Mouse (Mus musculus): Measurements from ENCODE around the gene Dgki. TPM values are rescaled to one million over a fixed set of nuclear protein-coding genes. Genes with fewer than 3 reads are reported as not detected.
A peak's percentile ranks its signal among the peaks of the same experiment; 100 is the strongest.

Dgki gene
- polyA plus RNA-seq, 1 experiment from 2014 or later, result 0.92 TPM

DNA sequence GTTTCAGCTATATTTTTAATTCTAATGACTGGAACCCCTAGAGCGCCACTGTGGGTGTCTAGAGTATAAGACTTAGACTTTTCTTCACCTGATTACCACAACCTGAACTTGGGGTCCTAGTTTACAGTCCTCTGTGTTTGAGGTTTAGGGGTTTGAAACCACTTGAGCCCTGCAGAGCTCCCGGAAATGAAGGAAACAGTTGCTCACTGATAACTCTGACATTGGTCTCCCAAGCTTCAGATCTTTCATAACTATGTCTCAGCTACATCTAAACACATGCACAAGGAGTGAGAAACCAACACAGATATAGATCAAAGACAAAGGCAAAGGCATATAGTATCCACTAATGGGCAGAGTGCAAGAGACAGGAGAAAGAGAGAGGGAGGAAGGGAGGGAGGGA, 271.7 kb downstream of the Dgki start:
- no peak overlapping the region for H3K4me2 ChIP-seq
- no peak for ATAC-seq (ENCODE audit: insufficient number of reproducible peaks, low FRiP score, low TSS enrichment, low read depth)
- no peak overlapping the region for H3K9ac ChIP-seq
- H3K4me3 ChIP-seq, result no peak overlapping the region
- no peak overlapping the region for H3K27ac ChIP-seq
- WGBS, result 86% methylated on average over 2 of the region's 2 CpGs
- H3K36me3 ChIP-seq, result no peaks in the 10 kb centered on the region
- H3K4me1 ChIP-seq, result no peaks in the 10 kb centered on the region
- no peaks in the 10 kb centered on the region for H3K9me3 ChIP-seq
- H3K27me3 ChIP-seq, result no peaks in the 10 kb centered on the region

DNA sequence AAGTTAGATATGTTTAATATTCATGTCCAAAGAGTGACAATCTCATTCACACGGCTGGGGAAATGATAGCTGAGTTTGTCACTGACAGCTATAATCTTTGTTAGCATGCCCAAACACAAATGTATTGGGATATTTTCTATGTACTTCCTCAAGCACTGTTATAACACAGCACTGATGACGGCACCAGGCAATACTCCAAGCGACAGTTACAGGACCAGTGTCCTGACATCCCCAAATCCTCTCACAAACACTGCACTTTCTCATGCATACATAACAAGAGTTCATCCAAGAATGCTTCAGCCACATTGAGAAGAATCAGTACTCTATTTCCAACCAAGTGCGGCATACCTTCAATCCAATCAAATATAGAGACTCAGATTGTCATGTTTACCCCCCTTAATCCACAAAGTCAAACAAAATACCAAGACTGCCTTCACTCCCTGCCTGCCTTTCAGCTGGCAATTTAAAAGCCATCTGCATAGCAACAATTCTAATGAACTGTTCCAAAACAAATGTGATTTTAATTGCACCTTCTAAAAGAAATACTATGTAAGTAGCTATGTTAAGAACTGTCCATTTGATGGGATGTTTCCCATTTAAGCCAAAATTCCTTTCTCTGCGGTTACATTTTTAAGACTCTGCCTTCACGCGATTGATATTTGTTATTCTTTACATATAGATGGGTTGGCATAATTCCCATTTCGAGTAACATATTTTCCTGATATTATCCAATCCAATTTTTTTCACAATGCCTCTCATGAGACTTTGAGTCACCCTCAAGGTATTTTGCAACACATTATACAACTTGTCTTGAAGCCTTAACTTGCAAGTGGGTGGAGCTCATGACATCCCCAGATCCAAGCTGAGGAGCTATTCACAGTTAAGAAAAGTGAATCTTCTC, 273.4 kb downstream of the Dgki start:
- ATAC-seq (ENCODE audit: insufficient number of reproducible peaks, low FRiP score, low TSS enrichment, low read depth), result no peak
- Histone ChIP-seq H3K9ac (no peak overlapping the region), H3K27me3 (no peaks in the 10 kb centered on the region), H3K9me3 (no peaks in the 10 kb centered on the region), H3K27ac (no peak overlapping the region), H3K4me2 (no peak overlapping the region), H3K4me3 (no peak overlapping the region), H3K36me3 (no peaks in the 10 kb centered on the region), H3K4me1 (no peaks in the 10 kb centered on the region)
- WGBS, result 68% methylated on average over 8 of the region's 8 CpGs

DNA sequence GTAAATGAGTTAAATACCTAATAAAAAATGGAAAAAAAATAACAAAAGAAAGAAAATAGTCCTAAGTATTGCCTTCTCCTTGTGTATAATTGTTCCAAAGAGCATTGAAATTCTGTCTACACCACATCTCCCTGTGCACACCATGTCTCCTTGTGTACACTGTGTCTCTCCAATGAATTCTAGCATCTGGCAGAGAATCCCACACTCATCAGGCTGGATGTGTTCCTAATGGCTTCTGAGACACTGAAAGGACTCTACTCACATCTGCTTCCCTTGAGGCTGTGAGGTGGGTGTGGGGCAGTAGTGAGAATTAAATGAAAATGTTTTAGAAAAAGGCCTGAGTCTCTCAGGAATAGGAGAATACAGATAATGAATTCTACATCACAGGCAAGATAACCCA, 283.9 kb downstream of the Dgki start:
- Histone ChIP-seq H3K36me3 (no peaks in the 10 kb centered on the region), H3K4me1 (no peaks in the 10 kb centered on the region), H3K9me3 (no peaks in the 10 kb centered on the region), H3K4me2 (no peak overlapping the region), H3K27ac (no peak overlapping the region), H3K4me3 (no peak overlapping the region), H3K27me3 (no peaks in the 10 kb centered on the region), H3K9ac (no peak overlapping the region)
- ATAC-seq (ENCODE audit: insufficient number of reproducible peaks, low FRiP score, low TSS enrichment, low read depth), result no peak

DNA sequence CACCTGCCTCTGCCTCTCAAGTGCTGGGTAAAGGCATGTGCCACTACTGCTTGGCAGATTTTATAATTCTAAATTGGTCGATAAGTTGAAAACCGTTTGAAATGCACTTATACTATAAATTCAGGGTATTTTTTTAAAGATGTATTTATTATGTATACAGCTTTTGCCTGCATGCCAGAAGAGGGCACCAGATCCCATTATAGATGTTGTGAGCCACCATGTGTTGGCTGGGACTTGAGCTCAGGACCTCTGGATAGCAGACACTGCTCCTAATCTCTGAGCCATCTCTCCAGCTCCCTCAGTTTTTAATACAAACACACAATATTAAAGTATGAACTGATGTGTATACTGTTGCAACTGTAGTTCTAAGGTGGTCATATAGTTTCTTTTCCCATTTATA, 288.4 kb downstream of the Dgki start:
- Histone ChIP-seq H3K27me3 (no peaks in the 10 kb centered on the region), H3K4me3 (no peak overlapping the region), H3K4me2 (no peak overlapping the region), H3K9me3 (no peaks in the 10 kb centered on the region), H3K27ac (no peak overlapping the region), H3K36me3 (no peaks in the 10 kb centered on the region), H3K9ac (no peak overlapping the region), H3K4me1 (no peaks in the 10 kb centered on the region)
- ATAC-seq (ENCODE audit: insufficient number of reproducible peaks, low FRiP score, low TSS enrichment, low read depth), result no peak
- 85% methylated on average over 2 of the region's 2 CpGs for WGBS

DNA sequence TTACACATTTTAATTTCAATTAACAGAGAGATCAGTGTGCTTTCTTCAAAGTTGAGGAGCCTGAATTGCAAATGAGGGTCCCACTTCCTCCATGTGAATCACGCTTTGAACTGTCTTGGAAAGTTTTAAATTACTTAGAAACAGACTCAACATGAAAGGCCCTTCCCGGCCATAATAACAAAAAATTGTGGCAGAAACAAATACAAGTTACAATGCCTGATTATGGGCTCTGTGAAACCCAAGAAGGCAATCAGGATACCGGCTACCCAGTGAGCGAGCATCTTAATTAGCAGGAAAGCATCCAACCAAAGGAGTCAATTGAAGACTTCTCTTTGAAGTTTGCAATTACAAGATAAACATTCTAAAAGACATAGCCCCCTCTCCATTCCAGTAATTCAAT, 292.4 kb downstream of the Dgki start:
- H3K9me3 ChIP-seq, result no peaks in the 10 kb centered on the region
- ATAC-seq (ENCODE audit: insufficient number of reproducible peaks, low FRiP score, low TSS enrichment, low read depth), result no peak
- H3K36me3 ChIP-seq, result no peaks in the 10 kb centered on the region
- WGBS, result 22% methylated on average over 4 of the region's 4 CpGs
- H3K4me1 ChIP-seq, result no peaks in the 10 kb centered on the region
- no peaks in the 10 kb centered on the region for H3K27me3 ChIP-seq
- no peak overlapping the region for H3K9ac ChIP-seq
- no peak overlapping the region for H3K4me2 ChIP-seq
- no peak overlapping the region for H3K4me3 ChIP-seq
- no peak overlapping the region for H3K27ac ChIP-seq

DNA sequence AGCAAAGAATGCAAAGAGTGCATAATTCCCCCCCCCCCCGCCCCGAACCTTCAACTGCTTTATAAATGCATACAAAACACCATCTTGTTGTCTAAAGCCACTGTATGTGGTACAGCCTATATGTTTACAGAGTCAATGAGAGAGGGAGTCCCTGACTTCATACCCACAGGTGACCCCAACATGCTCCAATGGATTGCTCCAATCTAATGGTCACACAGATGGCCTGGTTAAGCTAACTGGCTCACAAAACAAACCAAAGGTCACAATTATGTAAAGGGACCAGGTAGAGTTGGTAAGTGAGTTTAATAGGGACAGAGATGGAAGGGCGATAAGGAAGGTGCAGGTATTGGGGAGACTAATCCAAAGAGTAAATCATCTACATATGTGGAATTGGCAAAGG, 295.1 kb downstream of the Dgki start:
- Histone ChIP-seq H3K4me1 (no peaks in the 10 kb centered on the region), H3K27me3 (no peaks in the 10 kb centered on the region), H3K36me3 (no peaks in the 10 kb centered on the region), H3K4me2 (no peak overlapping the region), H3K9ac (no peak overlapping the region), H3K27ac (no peak overlapping the region), H3K4me3 (no peak overlapping the region), H3K9me3 (no peaks in the 10 kb centered on the region)
- WGBS, result 82% methylated on average over 3 of the region's 3 CpGs
- ATAC-seq (ENCODE audit: insufficient number of reproducible peaks, low FRiP score, low TSS enrichment, low read depth), result no peak

DNA sequence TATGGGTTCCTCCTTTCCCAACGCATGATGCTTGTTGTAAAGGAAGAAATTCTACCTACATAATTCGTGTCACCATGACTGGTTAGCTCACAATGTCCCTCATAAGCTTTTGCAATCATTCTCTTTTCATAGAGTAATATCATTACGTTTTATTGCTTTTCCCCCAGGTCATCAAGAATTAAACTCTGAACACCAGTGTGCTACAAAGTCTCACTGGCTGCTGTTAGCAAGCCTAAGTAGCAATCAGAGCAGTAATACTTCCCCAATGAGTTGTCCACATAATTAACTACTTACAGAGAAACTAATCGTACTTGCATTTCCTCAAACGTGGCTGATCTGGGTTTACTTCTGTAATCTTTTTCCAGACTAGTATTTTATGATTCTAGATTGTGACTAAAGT, 296.7 kb downstream of the Dgki start:
- ATAC-seq (ENCODE audit: insufficient number of reproducible peaks, low FRiP score, low TSS enrichment, low read depth), result no peak
- H3K9ac ChIP-seq, result no peak overlapping the region
- H3K27ac ChIP-seq, result no peak overlapping the region
- no peaks in the 10 kb centered on the region for H3K4me1 ChIP-seq
- H3K4me2 ChIP-seq, result no peak overlapping the region
- H3K36me3 ChIP-seq, result no peaks in the 10 kb centered on the region
- no peak overlapping the region for H3K4me3 ChIP-seq
- no peaks in the 10 kb centered on the region for H3K9me3 ChIP-seq
- WGBS, result 47% methylated on average over 5 of the region's 5 CpGs
- no peaks in the 10 kb centered on the region for H3K27me3 ChIP-seq

DNA sequence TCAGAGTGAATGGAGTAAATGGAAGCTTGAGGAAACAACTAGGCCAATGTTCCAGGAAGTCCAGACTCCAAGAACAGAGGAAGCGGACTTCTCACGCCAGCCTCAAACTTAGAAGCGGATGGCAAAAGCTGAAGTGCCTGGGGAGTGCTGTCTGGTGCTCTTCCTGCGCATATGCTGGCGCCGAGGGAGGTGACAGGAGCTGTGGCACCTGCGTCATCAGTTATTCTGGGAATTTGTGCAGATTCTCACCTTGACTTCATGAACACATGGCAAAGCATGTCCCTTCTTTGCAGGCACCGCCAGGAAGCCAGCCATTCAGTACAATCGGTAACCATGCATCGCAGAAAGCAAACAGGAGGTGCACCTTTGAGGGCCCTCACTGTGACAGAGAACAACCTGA, 301.0 kb downstream of the Dgki start:
- no peak for ATAC-seq (ENCODE audit: insufficient number of reproducible peaks, low FRiP score, low TSS enrichment, low read depth)
- H3K4me2 ChIP-seq, result no peak overlapping the region
- WGBS, result 89% methylated on average over 10 of the region's 10 CpGs

DNA sequence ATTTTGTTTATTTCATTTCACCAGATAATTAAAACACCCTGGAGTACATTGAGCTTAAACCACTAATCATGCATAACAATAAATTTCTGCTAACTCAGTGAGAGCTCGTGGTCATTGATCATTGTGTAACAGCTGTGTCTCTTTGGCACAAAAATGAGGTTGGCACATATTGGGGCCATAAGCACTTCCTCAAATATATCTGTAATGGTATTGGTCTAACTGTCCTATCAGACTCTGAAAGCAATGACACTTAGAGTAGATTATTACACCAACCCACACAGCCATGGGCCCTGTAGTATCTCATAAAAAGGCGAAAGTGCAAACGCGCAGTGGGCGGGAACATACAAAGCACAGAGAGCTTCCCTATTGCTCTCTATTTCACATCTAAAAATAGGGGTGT, 305.7 kb downstream of the Dgki start:
- ATAC-seq (ENCODE audit: insufficient number of reproducible peaks, low FRiP score, low TSS enrichment, low read depth), result no peak
- no peak overlapping the region for H3K9ac ChIP-seq
- H3K4me1 ChIP-seq, result no peaks in the 10 kb centered on the region
- no peak overlapping the region for H3K4me2 ChIP-seq
- H3K4me3 ChIP-seq, result no peak overlapping the region
- H3K36me3 ChIP-seq, result no peaks in the 10 kb centered on the region
- WGBS, result 88% methylated on average over 5 of the region's 5 CpGs
- H3K9me3 ChIP-seq, result no peaks in the 10 kb centered on the region
- H3K27ac ChIP-seq, result no peak overlapping the region
- H3K27me3 ChIP-seq, result no peaks in the 10 kb centered on the region

More for the DNA sequence above, 301.0 kb downstream of the Dgki start:
- H3K4me3 ChIP-seq, result no peak overlapping the region
- H3K9me3 ChIP-seq, result no peaks in the 10 kb centered on the region
- H3K4me1 ChIP-seq, result no peaks in the 10 kb centered on the region
- no peaks in the 10 kb centered on the region for H3K27me3 ChIP-seq
- H3K27ac ChIP-seq, result no peak overlapping the region
- H3K36me3 ChIP-seq, result no peaks in the 10 kb centered on the region
- H3K9ac ChIP-seq, result no peak overlapping the region

DNA sequence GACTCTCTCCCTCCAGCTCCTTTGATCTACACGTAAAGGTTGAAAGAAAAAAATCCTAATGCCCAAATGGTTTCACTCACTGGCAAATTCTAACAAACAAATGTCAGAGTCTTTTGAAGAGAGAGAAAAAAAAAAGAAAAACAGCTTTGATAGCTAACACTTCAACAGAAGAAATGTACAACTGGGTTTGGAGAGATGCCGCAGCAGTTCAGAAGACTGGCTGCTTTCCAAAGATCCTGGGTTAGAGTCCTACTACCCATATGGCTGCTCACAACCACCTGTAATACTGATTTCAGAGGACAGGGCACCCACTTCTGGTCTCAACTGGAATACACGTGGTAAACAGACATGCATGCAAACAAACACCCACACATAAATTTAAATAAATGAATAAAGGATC, 309.8 kb downstream of the Dgki start:
- no peak overlapping the region for H3K4me2 ChIP-seq
- H3K27me3 ChIP-seq, result no peaks in the 10 kb centered on the region
- H3K36me3 ChIP-seq, result no peaks in the 10 kb centered on the region
- no peak overlapping the region for H3K27ac ChIP-seq
- H3K9me3 ChIP-seq, result no peaks in the 10 kb centered on the region
- H3K4me3 ChIP-seq, result no peak overlapping the region
- ATAC-seq (ENCODE audit: insufficient number of reproducible peaks, low FRiP score, low TSS enrichment, low read depth), result no peak
- WGBS, result 58% methylated on average over 3 of the region's 3 CpGs
- no peak overlapping the region for H3K9ac ChIP-seq
- peaks cover 5% of the 10 kb centered on the region; the same call in 1 of the 2 replicates for H3K4me1 ChIP-seq

DNA sequence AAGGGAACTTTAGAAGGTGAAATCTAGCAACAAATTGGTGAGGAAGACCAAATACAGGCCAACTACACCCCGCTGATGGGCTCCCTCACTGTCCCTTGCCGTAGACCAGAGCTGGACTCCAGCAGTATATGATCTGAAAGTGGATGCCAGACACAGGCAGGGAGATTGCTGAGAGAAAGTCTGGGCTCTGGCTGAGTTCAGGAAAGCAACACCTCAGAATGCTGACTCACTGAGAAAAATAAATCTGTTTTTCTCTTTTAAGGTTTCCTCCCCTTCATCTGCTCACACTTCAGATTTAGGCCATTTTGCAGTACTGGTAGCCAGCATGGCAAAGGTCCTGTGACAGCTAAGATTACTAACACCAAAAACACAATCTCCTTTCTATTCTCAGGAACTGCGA, 311.2 kb downstream of the Dgki start:
- 82% methylated on average over 3 of the region's 3 CpGs for WGBS
- H3K27ac ChIP-seq, result 0 out of 2 replicates have a peak overlapping the region, but pooled peaks have one; percentile 22
- ATAC-seq (ENCODE audit: insufficient number of reproducible peaks, low FRiP score, low TSS enrichment, low read depth), result no peak
- H3K4me1 ChIP-seq, result peaks cover 5% of the 10 kb centered on the region; the same call in 1 of the 2 replicates
- no peaks in the 10 kb centered on the region for H3K27me3 ChIP-seq
- H3K4me3 ChIP-seq, result no peak overlapping the region
- H3K4me2 ChIP-seq, result no peak overlapping the region
- no peak overlapping the region for H3K9ac ChIP-seq
- H3K9me3 ChIP-seq, result no peaks in the 10 kb centered on the region
- no peaks in the 10 kb centered on the region for H3K36me3 ChIP-seq

DNA sequence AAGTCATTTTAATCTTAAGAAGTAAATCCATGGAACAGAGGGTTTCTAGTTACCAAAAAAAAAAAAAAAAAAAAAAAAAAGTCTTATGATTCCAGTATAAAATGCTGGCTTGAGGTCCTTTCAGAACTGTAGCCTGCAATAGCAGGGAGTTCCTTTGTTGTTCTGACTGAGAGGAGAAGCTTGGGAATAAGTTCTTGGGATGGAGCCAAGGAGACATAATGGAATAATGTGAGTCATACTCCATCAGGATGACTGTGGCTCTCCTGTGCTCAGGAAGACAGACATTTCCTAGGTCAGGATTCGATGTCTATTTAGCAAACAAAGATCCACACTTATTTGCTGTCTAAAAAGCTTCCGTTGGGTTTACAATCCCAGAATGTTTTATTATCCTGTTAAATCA, 318.3 kb downstream of the Dgki start:
- ATAC-seq (ENCODE audit: insufficient number of reproducible peaks, low FRiP score, low TSS enrichment, low read depth), result no peak
- no peak overlapping the region for H3K9ac ChIP-seq
- H3K27me3 ChIP-seq, result no peaks in the 10 kb centered on the region
- WGBS, result 50% methylated on average over 2 of the region's 2 CpGs
- no peaks in the 10 kb centered on the region for H3K9me3 ChIP-seq
- H3K27ac ChIP-seq, result 0 out of 2 replicates have a peak overlapping the region, but pooled peaks have one; percentile 18
- peaks cover 4% of the 10 kb centered on the region; the same call in 1 of the 2 replicates for H3K4me1 ChIP-seq
- no peak overlapping the region for H3K4me3 ChIP-seq
- no peak overlapping the region for H3K4me2 ChIP-seq
- H3K36me3 ChIP-seq, result no peaks in the 10 kb centered on the region

Data from limb, embryonic 15.5 days (tissue).